Mouse (Mus musculus) limb, embryonic 14.5 days (tissue): ENCODE results near the gene Pfkp. TPM values are rescaled to one million over a fixed set of nuclear protein-coding genes. Genes with fewer than 3 reads are reported as not detected.

ENCODE experiments used
- ATAC-seq: fragments of 200-750 bp; cut with Nextera tagmentation; 2 replicates; pipeline ENCODE4 v1.8.0; 2017; ENCODE audit warnings: low read depth, moderate number of reproducible peaks, moderate TSS enrichment; ENCODE audit not compliant: low FRiP score
- DNase-seq: peaks from one replicate; pipeline ENCODE4 v3.0.0-alpha.2; 2015; ENCODE audit warnings: low spot score
- H3K27ac ChIP-seq: fragments of 300-500 bp; sonication (generic); replicated peaks from 2 replicates; pipeline ENCODE4 v1.5.1; 2014; ENCODE audit warnings: low read depth, mild to moderate bottlenecking, low read length, moderate library complexity, mixed read lengths
- H3K27me3 ChIP-seq: fragments of 300-500 bp; sonication (generic); 2 replicates; pipeline ENCODE4 v1.6.1; 2014; ENCODE audit warnings: low read length, mixed read lengths; ENCODE audit not compliant: control insufficient read depth, insufficient read depth
- H3K36me3 ChIP-seq: fragments of 300-500 bp; sonication (generic); 2 replicates; pipeline ENCODE4 v1.6.1; 2014; ENCODE audit warnings: mild to moderate bottlenecking, low read length, moderate library complexity, mixed read lengths; ENCODE audit not compliant: control insufficient read depth, insufficient read depth
- H3K4me1 ChIP-seq: fragments of 300-500 bp; sonication (generic); 2 replicates; pipeline ENCODE4 v1.6.1; 2014; ENCODE audit warnings: antibody characterized with exemption, low read length, mixed read lengths; ENCODE audit not compliant: control insufficient read depth, insufficient read depth
- H3K4me2 ChIP-seq: fragments of 300-500 bp; sonication (generic); replicated peaks from 2 replicates; pipeline ENCODE4 v1.6.1; 2014; ENCODE audit warnings: low read depth, mild to moderate bottlenecking, low read length, moderate library complexity; ENCODE audit not compliant: severe bottlenecking
- H3K4me3 ChIP-seq: fragments of 300-500 bp; sonication (generic); replicated peaks from 2 replicates; pipeline ENCODE4 v1.5.1; 2014; ENCODE audit warnings: low read length
- H3K9ac ChIP-seq: fragments of 300-500 bp; sonication (generic); 2 replicates; pipeline ENCODE4 v1.6.1; 2014; ENCODE audit warnings: mild to moderate bottlenecking, low read depth, low read length, moderate library complexity; ENCODE audit not compliant: severe bottlenecking
- H3K9me3 ChIP-seq: fragments of 300-500 bp; sonication (generic); 2 replicates; pipeline ENCODE4 v1.6.1; 2016; ENCODE audit warnings: low read length; ENCODE audit not compliant: control insufficient read depth
- POLR2A ChIP-seq: fragments of 200-500 bp; IDR thresholded peaks from 2 replicates; pipeline ENCODE4 v1.8.0; 2012; ENCODE audit warnings: inconsistent platforms, mild to moderate bottlenecking, moderate library complexity, borderline replicate concordance; ENCODE audit not compliant: insufficient read depth, insufficient read length; ENCODE audit errors: extremely low read depth
- WGBS: fragments of 180-500 bp; shearing (Covaris S2); extraction: QIAGEN DNeasy Blood & Tissue Kit; methylation state at CpG from one replicate; pipeline ENCODE4 v1.1.7; 2014; 5-methylcytosine and 5-hydroxymethylcytosine counted together
- polyA plus RNA-seq, 2 experiments: library from polyadenylated mRNA; depleted of rRNA in 1 of 2; stranded (reverse) in 1 of 2; unstranded in 1 of 2; fragments of >200 nt; fragmentation: Nextera tagmentation in 1 of 2; extraction: Ambion mirVana in 1 of 2; gene quantifications; 2 replicates each; pipeline versions ENCODE4 v1.2.1 to v1.2.3; 2012 to 2014

Gene Pfkp
- polyA plus RNA-seq, 2 experiments: 12.2 TPM

- Histone ChIP-seq H3K9ac (no peak overlapping the region), H3K4me3 (no peak overlapping the region), H3K9me3 (no peaks in the 10 kb centered on the region), H3K4me2 (no peak overlapping the region), H3K4me1 (no peaks in the 10 kb centered on the region), H3K27ac (no peak overlapping the region), H3K27me3 (no peaks in the 10 kb centered on the region), H3K36me3 (no peaks in the 10 kb centered on the region)
- DNase-seq: no peak
- no peak for ATAC-seq
- no peak for TF ChIP-seq POLR2A
- whole genome bisulfite sequencing: 85% methylated on average over 1 of the region's 1 CpGs
Measured at GRCm38 (mm10) chr13:6532683-6533082, 115.9 kb downstream of the Pfkp start.

Other genes with a start within 250 kb of the Pfkp start
- gene Pitrm1, start 100.6 kb downstream of the Pfkp start, polyA plus RNA-seq (2012; rRNA removed): 89.2 and 90.7 TPM in 2 replicates
- 88.9 and 106 TPM in 2 replicates for gene Pitrm1, start 100.6 kb downstream of the Pfkp start, polyA plus RNA-seq (2014; fragmentation: Nextera tagmentation; extraction: Ambion mirVana)